Mouse (Mus musculus): ENCODE measurements at regions not wholly inside any gene's neighbourhood (a gene's known extent, or its start where the extent isn't known, plus 50 kb on each side); places are given as distances from the start of the nearest gene placed in this dataset.
A peak's percentile ranks its signal among the peaks of the same experiment; 100 is the strongest.

DNA sequence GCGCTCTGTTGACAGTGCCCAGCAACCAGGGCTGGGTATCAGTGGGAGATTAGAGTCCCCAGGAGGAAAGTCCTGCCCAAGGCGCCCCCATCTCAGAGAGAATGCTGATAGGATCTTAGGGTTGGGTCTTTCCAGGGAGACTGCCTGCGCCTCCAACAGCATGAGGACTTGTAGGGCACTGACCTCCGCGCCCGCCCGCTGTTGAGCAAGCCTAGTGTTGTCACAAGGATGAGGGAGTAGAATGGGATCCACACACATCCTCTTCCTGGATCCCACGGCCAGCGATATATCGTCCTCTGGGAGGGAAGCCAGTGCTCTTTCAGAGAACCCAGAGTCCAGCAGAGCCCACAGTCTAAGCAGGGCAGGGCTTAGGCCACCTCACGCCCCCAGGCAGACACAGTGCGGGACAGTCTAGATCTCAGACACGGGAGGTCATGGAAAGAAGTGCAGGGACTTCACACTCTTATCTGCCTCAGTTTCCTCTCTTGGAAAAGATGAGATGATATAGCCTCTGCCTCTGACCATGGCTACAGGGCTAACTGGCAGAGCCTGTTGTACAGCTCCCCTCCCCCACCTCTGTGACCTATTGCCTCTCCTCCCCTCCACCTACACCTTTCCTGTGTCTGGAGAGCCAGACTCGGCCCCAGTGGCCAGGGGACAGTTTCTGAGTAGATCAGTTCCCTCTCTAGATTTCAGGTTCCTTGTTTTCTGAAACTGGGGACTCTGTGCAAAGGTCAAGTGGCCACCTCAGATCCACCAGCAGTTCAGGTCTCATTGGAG lies 52.0 kb upstream of the Dusp5 start:
- DNase-seq: no peak

DNA sequence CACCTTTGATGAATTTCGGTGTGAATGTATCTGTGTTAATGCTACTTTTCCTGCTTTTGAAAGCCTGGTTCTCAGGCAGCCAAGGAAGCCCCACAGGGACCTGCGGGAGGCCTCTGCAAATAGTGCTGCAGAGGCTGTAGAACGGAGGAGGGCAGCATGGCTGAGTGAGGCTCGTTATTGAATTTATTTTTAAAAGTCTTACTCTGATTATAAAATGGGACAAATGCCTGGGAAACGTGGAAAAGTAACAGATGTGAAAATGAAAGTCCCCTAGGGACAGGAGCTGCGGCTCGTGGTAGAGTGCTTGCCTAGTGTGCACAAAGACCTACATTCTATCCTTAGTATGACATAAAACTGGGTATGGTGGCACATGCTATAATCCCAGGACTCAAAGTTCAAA lies 59.7 kb upstream of the Dusp5 start:
- no peak for DNase-seq

DNA sequence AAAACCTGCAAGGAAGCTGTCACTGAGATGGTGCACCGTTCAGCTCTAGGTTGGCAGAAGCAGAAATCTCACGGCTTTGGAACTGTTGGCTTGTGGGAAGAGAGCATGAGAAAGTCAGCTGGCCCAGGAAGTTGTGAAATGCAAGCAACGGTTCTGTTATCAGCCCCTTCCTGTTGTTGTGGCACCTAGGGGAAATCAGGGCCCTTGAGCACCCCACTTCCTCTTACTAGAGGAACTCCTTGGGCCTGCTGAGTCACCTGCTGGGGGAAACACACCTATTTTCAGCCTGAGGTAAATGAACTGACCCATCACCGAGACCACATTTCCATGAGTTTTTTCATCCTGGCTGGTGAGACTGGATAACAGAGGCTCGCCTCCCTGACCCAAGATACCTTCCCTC lies 64.2 kb upstream of the Dusp5 start:
- DNase-seq: no peak

DNA sequence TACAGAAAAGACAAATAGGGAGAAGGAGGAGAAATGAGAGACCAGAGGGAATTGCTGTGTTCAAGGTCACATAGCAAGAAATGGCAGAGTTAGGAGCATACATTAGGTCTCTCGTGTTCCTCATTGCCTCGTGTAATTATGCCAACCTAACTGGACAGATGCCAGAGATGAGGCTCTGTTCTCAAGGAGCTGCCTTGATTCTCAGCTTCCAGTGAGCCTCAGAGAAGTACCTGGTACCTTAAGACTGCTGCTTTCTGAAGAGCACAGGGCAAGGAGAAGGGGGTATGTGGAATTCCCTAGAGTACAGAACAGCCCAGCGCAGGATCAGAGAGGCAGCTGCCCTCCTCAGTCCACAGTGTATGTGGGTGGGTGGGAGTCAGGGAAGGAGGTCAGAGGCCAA lies 64.8 kb upstream of the Dusp5 start:
- no peak for DNase-seq

DNA sequence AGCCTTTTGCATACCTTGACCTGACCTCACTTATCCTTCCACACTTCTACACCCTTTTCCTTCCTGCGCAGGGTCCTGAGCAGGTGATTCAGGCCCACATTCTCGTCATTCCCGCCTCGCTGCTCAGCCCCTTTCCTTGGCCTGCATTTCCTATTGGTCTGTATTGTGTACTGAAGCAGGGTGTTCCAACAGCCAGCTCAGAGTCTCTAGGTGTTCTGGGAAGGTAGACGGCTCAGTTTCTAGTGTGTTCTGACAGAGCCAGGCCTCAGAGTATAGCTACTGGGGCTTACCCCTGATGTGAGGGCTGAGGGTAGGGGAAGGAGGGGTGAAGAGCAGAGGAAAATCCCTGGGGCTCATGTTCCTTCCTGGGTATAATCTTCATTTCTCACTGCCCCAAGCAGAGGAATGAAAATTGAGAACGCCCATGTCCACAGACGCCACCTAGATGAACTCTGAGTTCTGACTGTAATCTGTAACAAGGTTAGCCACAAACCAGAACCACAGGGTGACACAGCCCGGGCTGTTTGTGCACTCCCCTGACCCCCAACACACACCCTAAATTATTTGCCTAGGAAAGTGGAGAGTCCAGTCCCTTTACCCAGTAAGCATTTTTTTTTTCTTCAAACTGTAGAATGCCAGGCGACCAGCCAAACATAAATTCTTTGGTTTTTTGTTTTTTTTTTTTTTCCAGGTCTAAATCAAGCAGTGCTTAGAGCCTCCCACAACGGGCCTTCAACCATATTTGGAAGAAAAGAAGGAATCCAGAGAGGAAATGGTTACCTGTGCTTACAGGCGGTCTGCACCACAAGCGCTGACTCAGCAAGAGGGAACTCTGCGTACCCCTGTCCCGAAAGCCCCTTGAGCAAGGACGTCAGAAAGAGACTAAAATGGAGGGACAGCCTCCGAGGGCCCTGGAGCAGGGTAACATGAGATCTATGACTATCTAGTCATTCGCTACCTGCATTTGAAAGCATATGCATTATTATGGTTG lies 67.6 kb upstream of the Dusp5 start:
- DNase-seq: no peak

DNA sequence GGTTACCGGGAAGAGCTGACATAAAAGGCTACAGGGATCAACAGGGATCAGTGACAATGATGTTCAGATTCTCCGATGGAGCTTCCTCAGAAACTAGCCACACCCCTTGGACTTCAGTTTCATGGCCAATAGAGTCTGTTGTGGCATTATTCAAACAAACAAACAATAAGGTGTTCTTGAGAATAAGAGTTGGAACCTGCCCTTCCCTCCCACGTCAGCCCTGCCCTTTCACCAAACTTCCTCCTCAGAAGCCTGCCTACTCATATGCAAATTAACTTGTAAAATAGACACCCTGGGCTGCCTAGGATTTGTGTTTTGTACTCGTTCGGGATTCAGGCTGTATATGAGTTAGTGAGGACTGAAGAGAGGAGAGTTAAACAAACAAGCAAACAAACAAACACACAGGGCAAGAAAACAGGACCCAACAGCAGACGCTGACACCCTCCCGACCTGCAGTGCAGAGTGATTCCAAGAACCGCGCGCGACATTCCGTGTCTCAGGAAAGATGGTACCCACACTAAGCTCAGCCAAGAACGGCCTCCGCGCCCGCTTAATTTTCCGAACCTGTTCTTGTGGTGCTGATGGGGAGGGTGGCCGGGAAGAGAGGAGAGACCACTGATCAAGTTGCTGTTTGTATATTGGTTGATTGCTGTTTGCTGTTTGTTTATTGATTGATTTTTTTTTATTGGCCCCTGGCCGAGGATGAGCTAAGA lies 68.4 kb upstream of the Dusp5 start:
- no peak for DNase-seq

DNA sequence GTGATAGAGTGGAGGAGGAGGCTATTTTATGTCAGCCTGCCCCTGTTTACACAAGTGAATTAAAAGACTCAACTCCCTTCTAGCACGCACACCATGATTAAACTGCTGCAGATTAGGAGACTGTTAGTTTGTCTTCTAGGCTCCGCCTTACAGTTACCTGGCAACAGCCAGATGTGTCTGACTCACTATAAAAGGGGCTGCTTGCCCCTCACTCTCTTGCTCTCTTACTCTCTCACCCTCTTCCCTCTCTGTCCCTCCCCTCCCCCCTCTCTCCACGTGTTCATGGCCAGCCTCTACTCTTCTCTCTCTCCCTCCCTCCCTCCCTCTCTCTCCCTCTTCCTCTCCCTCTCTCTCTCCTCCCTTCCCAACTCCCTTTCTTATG lies 69.0 kb upstream of the Smndc1 start:
- DNase-seq: no peak

DNA sequence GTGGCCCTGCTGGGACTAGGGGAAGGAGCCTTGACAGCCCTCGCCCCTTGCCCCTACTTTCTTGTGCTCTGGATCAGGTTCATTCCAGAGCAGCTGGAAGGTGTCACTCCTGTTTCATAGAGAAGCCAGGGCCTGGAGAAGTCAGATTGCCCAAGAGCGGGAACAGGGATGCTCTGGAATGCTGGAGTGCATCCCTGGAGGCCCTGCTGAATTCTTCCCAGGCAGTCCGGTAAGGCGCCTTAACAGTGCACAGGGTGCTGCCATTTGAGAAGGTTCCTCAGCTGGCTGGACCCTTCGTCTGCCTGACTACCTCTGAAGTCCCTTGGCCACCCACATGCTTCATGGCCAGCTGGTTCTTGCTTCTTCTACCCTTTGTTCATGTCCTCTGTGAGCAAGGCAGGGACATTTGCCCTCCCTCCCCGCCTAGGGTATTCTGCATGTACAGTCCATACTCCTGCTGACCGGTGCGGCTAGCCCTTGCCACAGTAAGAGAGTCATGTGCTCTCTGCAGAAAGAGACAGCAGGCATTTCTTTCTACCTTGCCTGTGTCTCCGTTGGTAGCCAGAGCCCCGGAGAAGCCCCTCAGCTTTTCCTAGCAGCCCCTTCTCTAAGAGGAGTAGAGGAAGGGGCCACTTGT lies 68.5 kb upstream of the Smndc1 start:
- no peak for DNase-seq

DNA sequence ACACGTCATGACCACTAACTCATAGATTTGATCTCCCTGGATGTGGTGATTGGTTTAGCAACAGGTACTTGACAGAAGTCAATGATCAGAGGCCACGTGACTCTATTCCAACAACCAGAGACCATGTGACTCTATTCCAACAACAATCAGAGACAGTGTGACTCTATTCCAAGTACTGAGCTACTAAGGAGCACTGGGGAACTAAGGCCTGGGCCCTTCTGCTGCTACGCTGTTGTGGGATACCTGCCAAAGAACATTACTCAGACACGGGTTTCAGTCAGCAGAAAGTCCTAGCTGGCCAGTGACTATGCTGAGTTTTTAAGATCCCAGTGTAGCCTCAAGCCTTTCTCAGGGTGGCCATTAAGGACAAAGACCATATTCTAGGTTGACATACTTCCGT lies 66.3 kb upstream of the Smndc1 start:
- DNase-seq: no peak

DNA sequence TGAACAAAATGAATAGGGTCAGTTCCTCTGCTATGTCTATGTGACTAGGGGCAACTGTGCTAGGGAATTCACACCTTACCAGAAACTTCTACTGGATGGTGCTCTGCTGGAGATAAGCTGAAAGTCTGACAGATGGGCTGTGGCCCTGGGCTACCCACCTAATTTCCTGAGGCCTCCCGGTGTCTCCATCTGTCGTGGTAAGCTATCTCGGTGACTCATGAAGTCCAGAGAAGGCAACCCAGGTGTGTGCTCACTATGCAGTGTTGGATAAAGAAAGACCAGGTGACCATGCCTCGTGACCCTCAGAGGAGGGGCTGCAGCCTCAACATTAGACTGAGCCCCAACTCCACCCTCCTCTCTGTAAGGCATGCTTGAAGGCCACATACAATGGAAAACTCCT lies 64.2 kb upstream of the Smndc1 start:
- DNase-seq: no peak

DNA sequence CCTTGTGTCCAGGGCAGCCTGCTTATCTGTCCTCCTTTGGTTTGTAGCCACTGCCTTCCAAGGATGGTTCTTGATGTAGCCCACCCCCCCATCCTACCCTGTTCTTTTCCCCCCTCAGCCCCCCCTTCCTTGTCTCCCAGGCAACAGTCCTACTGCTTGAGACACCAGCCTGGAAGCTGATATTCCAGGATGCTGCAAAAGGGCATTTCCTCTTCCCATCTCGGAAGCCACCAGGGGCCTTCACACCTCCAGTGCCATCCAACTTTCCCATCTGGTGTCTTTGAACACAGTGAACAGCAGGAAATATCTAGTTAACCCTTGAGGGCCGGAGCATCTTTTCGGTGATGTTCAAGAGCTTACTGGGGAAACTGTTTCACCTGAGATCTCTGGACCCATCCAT lies 63.7 kb upstream of the Smndc1 start:
- DNase-seq: no peak

DNA sequence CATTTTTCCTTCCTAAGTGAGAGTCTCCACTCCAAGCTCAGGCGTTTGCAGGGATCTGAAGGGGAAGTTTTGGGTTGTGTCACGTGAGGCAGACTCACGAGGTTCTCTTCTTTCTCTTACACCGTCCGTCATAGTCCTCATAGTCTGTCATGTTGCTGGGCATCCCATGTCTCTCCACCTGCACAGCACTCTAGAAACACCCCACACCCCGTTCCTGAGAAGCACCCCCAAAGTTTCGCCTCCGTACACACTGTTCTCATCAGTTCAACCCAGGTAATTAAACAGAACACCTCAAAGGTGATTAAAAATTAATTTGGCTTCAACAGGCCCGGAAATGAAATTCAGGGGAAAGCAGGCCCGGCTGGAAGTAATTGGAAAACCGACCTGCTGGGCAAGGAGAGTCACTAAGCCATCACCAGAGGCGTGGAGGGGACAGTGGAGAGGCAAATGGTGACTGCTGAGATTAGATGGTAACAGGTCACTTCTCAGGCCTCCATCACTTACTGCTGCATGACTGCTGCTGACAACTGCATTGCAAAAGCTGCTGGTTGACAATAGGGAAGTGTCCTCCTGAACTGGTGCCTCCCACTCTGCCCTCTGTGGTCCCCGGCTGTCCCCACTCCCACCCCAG lies 63.1 kb upstream of the Smndc1 start:
- no peak for DNase-seq

DNA sequence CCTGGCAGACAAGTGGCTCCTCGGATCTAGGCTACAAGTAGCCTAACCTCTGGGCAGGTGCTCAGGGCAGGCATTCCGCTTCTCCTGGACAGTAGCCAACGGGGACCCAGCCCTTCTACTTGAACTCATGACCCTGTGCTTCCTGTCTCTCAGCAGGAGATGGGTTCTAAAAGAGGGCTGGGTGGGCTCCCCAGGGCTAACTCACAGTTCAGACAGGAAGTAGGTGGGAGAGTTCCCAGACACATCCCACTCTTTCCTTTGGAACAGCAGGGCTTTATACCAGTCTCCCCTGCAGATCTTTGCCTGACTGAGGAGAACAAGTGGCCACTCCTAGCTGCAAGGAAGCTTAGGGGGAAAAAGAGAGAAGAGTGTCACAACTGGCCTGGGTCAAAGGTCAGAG lies 62.0 kb upstream of the Smndc1 start:
- no peak for DNase-seq

DNA sequence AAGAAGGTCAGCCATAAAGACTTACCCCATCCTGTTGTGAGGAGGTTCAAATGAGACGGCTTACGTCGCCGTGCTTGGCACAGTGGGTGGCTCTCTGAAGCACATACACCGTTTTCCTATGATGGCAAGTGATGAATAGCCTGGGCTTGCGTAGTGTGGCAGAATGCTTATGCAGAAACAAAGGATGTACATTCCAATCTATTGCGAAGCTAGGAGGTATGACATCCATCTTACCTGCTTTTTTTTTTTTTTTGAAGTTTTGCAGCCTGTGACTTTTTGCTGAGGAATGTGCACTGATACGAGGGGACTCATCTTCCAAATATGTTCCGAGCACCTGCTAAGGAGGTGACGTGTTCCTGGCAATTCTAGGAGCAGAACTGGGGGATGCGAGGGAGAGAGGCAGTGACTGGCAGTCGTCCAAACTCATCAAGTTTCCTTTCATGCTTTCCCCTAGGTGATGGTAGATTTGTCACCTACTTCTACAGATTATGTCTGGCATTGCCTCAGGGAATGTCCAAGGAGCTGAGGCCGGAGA lies 61.1 kb upstream of the Smndc1 start:
- no peak for DNase-seq

DNA sequence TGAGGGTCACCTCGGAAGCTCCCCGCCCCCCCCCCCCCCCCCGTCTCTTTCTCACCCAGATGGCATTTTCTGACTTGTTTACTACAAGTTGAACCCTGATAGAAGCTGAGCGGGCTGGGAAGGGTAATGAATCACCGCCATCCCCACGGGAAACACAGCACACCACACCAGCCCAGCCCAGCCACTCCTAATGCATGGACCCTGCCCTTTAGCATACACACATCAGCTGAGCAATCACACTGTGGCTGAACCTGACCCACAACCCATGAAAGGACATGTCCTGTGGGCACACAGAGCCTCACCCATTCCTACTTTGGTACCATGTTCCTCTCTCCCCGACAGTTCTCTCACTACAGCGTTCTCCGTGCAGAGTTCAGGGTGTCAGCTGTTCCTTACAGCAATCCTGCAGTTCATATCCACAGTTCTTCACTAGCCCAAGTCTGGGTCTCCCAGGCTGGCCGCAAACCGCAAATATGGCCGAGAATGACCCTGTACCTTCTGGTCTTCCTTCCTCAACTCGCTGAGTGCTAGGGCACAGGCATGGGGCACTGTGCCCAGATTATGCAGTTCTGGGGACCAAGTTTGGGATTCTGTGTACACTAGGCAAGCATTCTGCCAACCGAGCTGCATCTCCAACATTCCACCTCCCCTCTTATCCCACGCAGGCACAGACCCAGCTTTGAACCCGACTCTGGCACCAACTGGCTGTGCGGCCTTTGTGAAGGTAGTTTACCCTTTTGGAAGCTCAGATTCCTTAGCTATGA lies 60.4 kb upstream of the Smndc1 start:
- no peak for DNase-seq

DNA sequence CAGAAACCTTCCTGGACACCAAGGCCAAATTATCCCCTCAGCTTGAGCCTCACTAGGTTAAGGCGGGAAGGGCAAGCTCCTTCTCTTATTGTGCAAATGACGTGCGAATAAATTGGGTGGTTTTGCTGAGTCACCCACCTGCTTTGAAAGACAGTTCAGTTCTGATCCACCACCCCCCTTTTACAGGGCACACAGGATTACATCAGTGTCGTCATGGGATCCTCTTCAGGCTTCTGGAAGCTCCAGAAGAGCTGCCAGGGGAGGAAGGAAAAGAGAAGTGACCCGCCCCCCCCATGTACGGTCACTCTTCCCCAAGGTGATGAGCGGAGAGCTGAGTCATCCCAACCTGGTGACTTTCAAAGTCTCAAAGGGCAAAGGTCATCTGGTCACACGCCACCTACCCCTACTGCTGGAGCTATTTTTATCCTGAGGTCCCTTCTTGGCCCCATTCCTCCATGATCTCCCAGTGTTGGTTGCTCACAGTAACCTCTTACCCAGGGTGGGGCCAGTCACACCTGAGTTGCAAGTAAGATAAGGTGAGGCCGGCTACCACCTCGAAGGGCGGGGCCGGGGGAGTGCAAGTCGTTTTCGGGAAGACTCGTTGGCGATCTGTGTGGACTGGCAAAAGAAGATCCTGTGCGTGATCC lies 58.9 kb upstream of the Smndc1 start:
- no peak for DNase-seq

DNA sequence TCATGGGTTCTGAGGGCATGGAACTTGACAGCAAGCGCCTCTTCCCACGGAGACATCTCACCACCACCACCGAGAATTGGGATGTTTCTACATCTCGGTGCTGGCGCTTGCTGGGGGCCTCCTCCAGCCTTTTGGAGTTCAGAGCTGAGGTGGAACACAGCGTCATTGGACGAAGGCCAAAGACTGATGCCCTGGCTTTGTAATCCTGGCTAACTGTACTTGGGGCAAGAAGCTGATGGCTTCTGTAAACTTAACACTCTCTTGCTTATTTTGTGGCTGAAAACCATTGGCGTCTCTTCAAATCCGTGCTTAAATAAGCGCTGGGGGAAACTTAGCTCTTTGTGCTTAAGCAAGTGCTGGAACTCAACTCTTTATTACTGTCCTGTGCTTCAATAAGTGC lies 57.8 kb upstream of the Smndc1 start:
- DNase-seq: peak; percentile 48

DNA sequence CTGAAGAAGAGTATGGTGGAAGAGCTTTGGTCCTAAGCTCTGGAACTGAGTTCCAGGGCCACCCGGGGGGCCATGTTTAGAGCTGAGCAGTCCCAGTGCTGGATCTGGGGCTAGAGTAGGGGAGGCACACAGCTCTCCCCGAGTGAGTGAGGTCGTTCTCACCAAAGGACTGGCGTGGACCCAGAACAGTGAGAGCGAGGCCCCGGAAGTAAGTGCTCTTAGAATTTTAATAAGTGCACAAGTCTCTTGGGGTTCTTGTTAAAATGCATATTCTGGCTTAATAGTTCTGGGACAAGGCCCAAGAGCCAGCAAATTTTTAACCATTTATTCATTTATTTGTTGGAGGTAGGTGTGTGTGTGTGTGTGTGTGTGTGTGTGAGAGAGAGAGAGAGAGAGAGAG lies 57.4 kb upstream of the Smndc1 start:
- no peak for DNase-seq

DNA sequence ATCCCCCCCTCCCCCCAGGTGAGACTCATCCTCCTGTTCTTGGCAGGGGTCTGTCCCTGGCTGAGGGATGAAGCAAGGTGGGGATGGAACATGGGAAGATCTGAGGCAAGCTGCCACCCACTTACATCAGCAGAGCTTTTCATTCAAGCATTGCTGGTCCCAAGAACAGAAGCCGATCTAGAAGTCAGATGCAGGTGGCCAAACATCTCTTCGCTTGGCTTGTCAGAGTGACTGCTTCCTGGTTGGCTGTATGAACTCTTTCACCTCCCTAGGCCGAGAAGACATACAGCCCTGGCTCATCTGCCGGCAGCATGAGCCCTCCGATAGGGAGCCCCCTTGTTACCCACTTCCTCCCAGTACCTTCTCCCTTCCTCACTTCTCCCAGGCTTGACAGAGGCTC lies 55.8 kb upstream of the Smndc1 start:
- DNase-seq: no peak

DNA sequence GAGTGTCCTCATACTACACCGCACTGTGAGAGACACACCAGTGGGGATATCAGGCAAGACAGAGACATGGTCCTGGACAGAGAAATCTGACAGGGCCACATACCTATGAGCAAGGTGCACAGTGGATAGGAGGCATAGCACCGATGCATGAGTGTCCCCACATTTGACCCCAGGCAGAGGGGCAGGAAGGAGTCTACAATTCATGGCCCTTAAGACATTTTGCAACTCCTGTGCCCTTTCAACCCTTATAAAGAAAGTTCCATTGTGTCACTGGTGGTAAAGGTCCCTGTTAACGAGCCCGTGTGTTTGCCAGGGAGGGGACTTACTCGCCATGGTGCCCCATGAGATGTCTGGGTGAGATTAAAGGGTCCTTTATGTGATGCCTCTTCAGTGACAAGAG lies 54.3 kb upstream of the Smndc1 start:
- no peak for DNase-seq
